8 mouse cellular contexts compared by ENCODE assay signal in the genomic region with DNA sequence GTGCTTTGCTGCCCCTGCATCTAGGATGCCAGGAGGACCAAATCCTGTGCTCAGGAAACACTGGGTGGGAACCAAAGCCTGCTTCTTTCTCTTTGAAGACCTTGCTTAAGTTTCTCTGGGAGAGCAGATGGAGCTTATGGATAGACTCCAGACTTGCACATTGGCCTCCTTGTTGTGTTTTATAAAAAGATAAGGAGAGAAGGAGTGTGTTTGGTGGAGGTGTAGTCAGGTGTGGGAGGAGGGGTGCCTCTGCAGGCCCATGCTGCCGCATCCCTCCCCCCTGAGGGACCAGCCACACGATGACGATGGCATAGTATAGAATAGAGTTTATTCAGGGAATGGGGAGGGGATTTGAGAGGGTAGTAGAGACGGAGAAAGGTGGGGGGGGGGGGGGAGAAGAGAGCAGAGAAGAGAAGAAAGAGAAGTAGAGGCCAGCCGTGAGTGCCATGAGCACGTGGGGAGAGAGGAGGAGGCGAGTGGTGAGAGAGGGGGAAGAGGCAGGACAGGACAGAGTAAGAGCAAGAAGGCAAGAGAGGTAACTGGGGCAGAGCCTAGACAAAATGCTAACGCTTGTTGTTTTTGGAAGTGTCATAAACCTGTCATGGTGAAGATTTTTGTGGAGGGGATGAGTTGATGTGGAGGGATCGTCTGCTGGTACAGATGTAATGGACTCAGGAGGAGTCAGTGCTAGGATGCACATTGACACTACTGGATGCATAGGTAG. TPM values are rescaled to one million over a fixed set of nuclear protein-coding genes. Genes with fewer than 3 reads are reported as not detected.
DNase-seq lines count a peak whose midpoint lies in the region; ATAC-seq and TF ChIP-seq lines count a peak whose summit lies in the region.

No protein-coding gene starts in this region.

- peak overlapping the region; percentile 80 for H3K4me3 ChIP-seq in C2C12 (ENCODE audit: insufficient read depth, poor library complexity, severe bottlenecking)
- peak overlapping the region; percentile 84 for H3K4me3 ChIP-seq in forebrain, embryonic 14.5 days (ENCODE audit: low read depth, low read length)
- peak overlapping the region; percentile 87 for H3K4me3 ChIP-seq in liver, embryonic 15.5 days (replicated peaks)

- peak; percentile 87 for DNase-seq in heart, adult 11 months
- no peak for DNase-seq in heart, adult 9 months (ENCODE audit: low spot score in 2 of 2)
- no peak for DNase-seq in forebrain, embryonic 14.5 days (ENCODE audit: low spot score)
- no peak for DNase-seq in adrenal gland, postnatal 36 days
- no peak for DNase-seq in urinary bladder, adult 18-20 months (ENCODE audit: low spot score in 2 of 2)
- no peak for DNase-seq in right cerebral cortex, adult 18-20 months

- peaks cover 55% of the 10 kb centered on the region for H3K36me3 ChIP-seq in C2C12 (ENCODE audit: control insufficient read depth, insufficient read depth)
- H3K36me3 ChIP-seq in forebrain, embryonic 14.5 days (ENCODE audit: control insufficient read depth, insufficient read depth, low read length), result peaks cover 33% of the 10 kb centered on the region
- H3K36me3 ChIP-seq in liver, embryonic 15.5 days (replicated peaks), result peaks cover 28% of the 10 kb centered on the region

- peak overlapping the region; percentile 47 for H3ac ChIP-seq in C2C12 (ENCODE audit: control insufficient read depth, insufficient read length, low read depth)

- no peaks in the 10 kb centered on the region for H3K9me3 ChIP-seq in forebrain, embryonic 14.5 days (replicated peaks; ENCODE audit: control insufficient read depth, low read length)
- no peaks in the 10 kb centered on the region for H3K9me3 ChIP-seq in liver, embryonic 15.5 days (replicated peaks)

- H3K79me3 ChIP-seq in C2C12 (ENCODE audit: low read depth), result peaks cover 50% of the 10 kb centered on the region

- WGBS in forebrain, embryonic 14.5 days, result 79% methylated on average over 9 of the region's 9 CpGs
- WGBS in liver, embryonic 15.5 days (ENCODE audit: insufficient replicate concordance), result 57% methylated on average over 9 of the region's 9 CpGs

- peaks cover 76% of the 10 kb centered on the region for H3K79me2 ChIP-seq in C2C12 (ENCODE audit: control insufficient read depth, insufficient read depth)

- TF ChIP-seq CTCF in C2C12 (IDR thresholded peaks at IDR 0.05; ENCODE audit: control insufficient read depth, insufficient read depth, insufficient read length), result no peak

- H3K4me2 ChIP-seq in forebrain, embryonic 14.5 days (ENCODE audit: low read length), result peak overlapping the region; percentile 82
- H3K4me2 ChIP-seq in liver, embryonic 15.5 days, result peak overlapping the region; percentile 87

- H3K27me3 ChIP-seq in C2C12 (ENCODE audit: control insufficient read depth, insufficient read depth, insufficient read length), result no peaks in the 10 kb centered on the region
- H3K27me3 ChIP-seq in forebrain, embryonic 14.5 days (replicated peaks; ENCODE audit: control insufficient read depth, insufficient read depth, low read length), result no peaks in the 10 kb centered on the region
- no peaks in the 10 kb centered on the region for H3K27me3 ChIP-seq in liver, embryonic 15.5 days

- H3K4me1 ChIP-seq in forebrain, embryonic 14.5 days (ENCODE audit: control insufficient read depth, insufficient read depth, low read length), result peaks cover 17% of the 10 kb centered on the region
- peaks cover 39% of the 10 kb centered on the region for H3K4me1 ChIP-seq in liver, embryonic 15.5 days (replicated peaks)

- no peak for ATAC-seq in forebrain, embryonic 14.5 days
- ATAC-seq in liver, embryonic 15.5 days (ENCODE audit: insufficient read depth), result no peak

- peak overlapping the region; percentile 90 for H3K9ac ChIP-seq in forebrain, embryonic 14.5 days (ENCODE audit: low read length)
- H3K9ac ChIP-seq in liver, embryonic 15.5 days, result peak overlapping the region; percentile 87

- no peak overlapping the region for H3K27ac ChIP-seq in forebrain, embryonic 14.5 days (ENCODE audit: low read depth, low read length)
- H3K27ac ChIP-seq in liver, embryonic 15.5 days (replicated peaks), result no peak overlapping the region

TF ChIP-seq in C2C12, 6 proteins besides CTCF, POLR2A, EP300 and RAD21:
- TF ChIP-seq MAX (IDR thresholded peaks at IDR 0.05), result no peak
- no peak for TF ChIP-seq CEBPB (IDR thresholded peaks at IDR 0.05; ENCODE audit: low read depth)
- TF ChIP-seq MYOG (IDR thresholded peaks at IDR 0.05; ENCODE audit: control insufficient read depth, extremely low read depth, insufficient read length), result no peak
- no peak for TF ChIP-seq USF1 (IDR thresholded peaks at IDR 0.05; ENCODE audit: low read depth)
- TF ChIP-seq MYOD1 (IDR thresholded peaks at IDR 0.05; ENCODE audit: control insufficient read depth, insufficient read length, low read depth), result no peak
- TF ChIP-seq FOSL1 (IDR thresholded peaks at IDR 0.05; ENCODE audit: insufficient read depth, low read length, poor library complexity, severe bottlenecking), result no peak

RNA-seq across cellular contexts. Expression of gene Trim39, which starts 0.8 kb away (rescaled TPM):
- 5.1 TPM for polyA plus RNA-seq in C2C12 (2012; fragmentation: generic; extraction: Trizol)
- 13.3 and 15.2 TPM in 2 replicates for polyA plus RNA-seq in forebrain, embryonic 14.5 days (2014; fragmentation: Nextera tagmentation; extraction: Ambion mirVana)
- polyA plus RNA-seq in liver, embryonic 15.5 days (2015; fragmentation: Nextera tagmentation; extraction: Ambion mirVana), result 4.6 and 5.3 TPM in 2 replicates
- 10 to 100 TPM; 15.7 to 20.0 TPM for total RNA-seq in adrenal gland, postnatal 36 days (2021)

RNA-seq across cellular contexts. Expression of gene H2-M10.2, which starts 13.5 kb away (rescaled TPM):
- polyA plus RNA-seq in C2C12 (2012; fragmentation: generic; extraction: Trizol), result not detected
- polyA plus RNA-seq in forebrain, embryonic 14.5 days (2014; fragmentation: Nextera tagmentation; extraction: Ambion mirVana), result not detected in 2 replicates
- not detected in 2 replicates for polyA plus RNA-seq in liver, embryonic 15.5 days (2015; fragmentation: Nextera tagmentation; extraction: Ambion mirVana)
- total RNA-seq in adrenal gland, postnatal 36 days (2021), result not detected

RNA-seq across cellular contexts. Expression of gene Rpp21, which starts 14.9 kb away (rescaled TPM):
- 61.2 TPM for polyA plus RNA-seq in C2C12 (2012; fragmentation: generic; extraction: Trizol)
- 103 and 128 TPM in 2 replicates for polyA plus RNA-seq in forebrain, embryonic 14.5 days (2014; fragmentation: Nextera tagmentation; extraction: Ambion mirVana)
- 58.7 and 64.0 TPM in 2 replicates for polyA plus RNA-seq in liver, embryonic 15.5 days (2015; fragmentation: Nextera tagmentation; extraction: Ambion mirVana)
- 10 to 100 TPM; 44.0 to 49.0 TPM for total RNA-seq in adrenal gland, postnatal 36 days (2021)

RNA-seq across cellular contexts. Expression of gene H2-M10.1, which starts 53.1 kb away (rescaled TPM):
- polyA plus RNA-seq in C2C12 (2012; fragmentation: generic; extraction: Trizol), result not detected
- not detected in 2 replicates for polyA plus RNA-seq in forebrain, embryonic 14.5 days (2014; fragmentation: Nextera tagmentation; extraction: Ambion mirVana)
- polyA plus RNA-seq in liver, embryonic 15.5 days (2015; fragmentation: Nextera tagmentation; extraction: Ambion mirVana), result not detected in 2 replicates
- not detected for total RNA-seq in adrenal gland, postnatal 36 days (2021)
